Mouse (Mus musculus): ENCODE measurements around the gene Mast1. TPM values are rescaled to one million over a fixed set of nuclear protein-coding genes. Genes with fewer than 3 reads are reported as not detected.

The Mast1 gene
- polyA plus RNA-seq, 1 experiment from 2014 or later = 0.35 TPM

DNA sequence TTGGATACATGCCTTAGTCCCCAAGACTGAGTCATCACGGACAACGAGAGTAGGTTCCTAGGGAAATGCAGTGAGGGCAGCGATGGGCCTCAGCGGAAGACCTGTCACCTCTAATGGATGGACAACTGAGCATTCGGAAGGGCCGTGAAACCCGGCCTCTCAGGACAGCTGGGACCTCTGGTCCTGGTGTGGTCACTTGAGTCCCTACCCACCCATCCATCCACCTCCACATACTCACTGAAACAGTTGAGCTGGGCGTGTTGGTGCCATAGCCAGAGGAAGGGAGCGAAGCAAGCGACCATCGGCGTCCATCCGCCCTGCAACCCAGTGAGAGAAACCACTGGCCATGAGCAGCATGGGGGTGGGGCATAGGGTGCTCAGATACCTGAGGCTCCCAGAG is 6.6 kb downstream of the Mast1 start:
- H3K27me3 ChIP-seq = peaks cover 52% of the 10 kb centered on the region

DNA sequence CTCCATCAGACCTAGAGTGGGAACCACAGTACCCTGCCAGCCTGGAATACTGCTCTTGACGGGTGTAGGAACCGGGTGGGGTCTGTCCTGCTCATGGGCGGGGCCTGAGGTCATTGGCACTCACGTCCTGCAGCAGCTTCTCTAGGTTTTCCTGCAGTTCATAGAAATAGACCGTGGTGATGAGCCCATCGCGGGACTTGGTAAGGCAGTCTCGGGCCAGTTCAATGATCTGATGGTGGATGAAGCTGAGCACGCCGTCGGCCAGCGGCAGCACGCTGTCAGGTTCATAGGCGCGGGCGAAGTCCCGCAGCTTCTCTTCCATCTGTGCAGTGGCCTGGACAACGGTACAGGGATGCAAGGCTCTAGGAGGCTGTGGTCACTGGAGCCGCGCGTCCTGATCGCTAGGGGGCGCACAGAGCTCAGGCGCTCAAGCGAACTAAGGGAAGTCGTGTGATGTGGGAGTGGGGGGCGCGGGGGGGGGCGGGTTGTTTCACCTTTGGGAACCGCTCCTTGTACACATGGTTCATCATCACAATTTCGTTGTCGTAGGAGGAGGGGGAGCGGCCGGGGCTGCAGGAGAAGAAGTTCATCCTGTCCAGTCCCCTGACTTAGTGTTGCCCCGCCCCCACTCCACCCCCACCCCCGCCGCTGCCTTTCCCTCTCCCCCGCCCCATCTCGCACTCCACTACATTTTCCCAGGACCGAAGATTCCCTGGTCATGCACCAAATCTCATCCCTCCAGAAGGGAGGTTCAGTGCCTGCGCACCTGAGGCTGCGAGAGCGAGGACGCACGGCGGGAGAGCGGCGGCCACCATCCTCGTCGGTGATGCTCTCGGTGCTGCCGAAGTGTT is 8.5 kb downstream of the Mast1 start:
- H3K9me3 ChIP-seq = no peaks in the 10 kb centered on the region
- peaks cover 10% of the 10 kb centered on the region for H3K4me1 ChIP-seq
- 3% methylated on average over 48 of the region's 52 CpGs for WGBS
- no peak overlapping the region for H3K9ac ChIP-seq
- peak overlapping the region; percentile 36 for H3K4me3 ChIP-seq
- H3K27me3 ChIP-seq = peaks cover 43% of the 10 kb centered on the region
- H3K36me3 ChIP-seq = no peaks in the 10 kb centered on the region
- peak overlapping the region; percentile 63 for H3K4me2 ChIP-seq
- ATAC-seq (ENCODE audit: insufficient number of reproducible peaks, low FRiP score, low TSS enrichment, low read depth) = no peak
- H3K27ac ChIP-seq = no peak overlapping the region

More for the DNA sequence above, 6.6 kb downstream of the Mast1 start:
- Histone ChIP-seq H3K4me2 (no peak overlapping the region), H3K4me3 (no peak overlapping the region), H3K27ac (no peak overlapping the region), H3K36me3 (no peaks in the 10 kb centered on the region), H3K9ac (no peak overlapping the region), H3K9me3 (no peaks in the 10 kb centered on the region), H3K4me1 (peaks cover 13% of the 10 kb centered on the region)
- WGBS = 88% methylated on average over 13 of the region's 13 CpGs
- no peak for ATAC-seq (ENCODE audit: insufficient number of reproducible peaks, low FRiP score, low TSS enrichment, low read depth)

DNA sequence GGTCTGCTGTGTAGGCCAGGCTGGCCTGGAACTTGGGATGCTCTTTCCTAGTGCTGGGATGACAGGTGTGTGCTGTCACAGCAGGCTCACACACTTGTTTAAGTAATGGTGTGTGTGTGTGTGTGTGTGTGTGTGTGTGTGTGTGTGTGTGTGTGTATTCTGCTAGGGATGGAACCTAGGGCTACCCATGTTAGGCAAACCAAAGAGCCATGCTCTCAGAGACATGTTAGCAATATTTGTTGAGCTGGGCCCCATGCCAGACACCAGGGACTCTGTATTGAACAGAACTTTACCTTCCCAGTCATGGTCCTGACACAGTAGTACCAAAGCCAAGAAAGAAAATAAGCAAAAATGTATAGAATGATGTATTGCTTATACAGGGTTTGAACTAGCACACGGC is 9.6 kb downstream of the Mast1 start:
- Histone ChIP-seq H3K27ac (no peak overlapping the region), H3K9ac (no peak overlapping the region), H3K4me3 (no peak overlapping the region), H3K4me2 (no peak overlapping the region), H3K4me1 (peaks cover 10% of the 10 kb centered on the region), H3K36me3 (no peaks in the 10 kb centered on the region), H3K9me3 (no peaks in the 10 kb centered on the region), H3K27me3 (peaks cover 43% of the 10 kb centered on the region)
- WGBS = 85% methylated on average over 1 of the region's 1 CpGs
- ATAC-seq (ENCODE audit: insufficient number of reproducible peaks, low FRiP score, low TSS enrichment, low read depth) = no peak

DNA sequence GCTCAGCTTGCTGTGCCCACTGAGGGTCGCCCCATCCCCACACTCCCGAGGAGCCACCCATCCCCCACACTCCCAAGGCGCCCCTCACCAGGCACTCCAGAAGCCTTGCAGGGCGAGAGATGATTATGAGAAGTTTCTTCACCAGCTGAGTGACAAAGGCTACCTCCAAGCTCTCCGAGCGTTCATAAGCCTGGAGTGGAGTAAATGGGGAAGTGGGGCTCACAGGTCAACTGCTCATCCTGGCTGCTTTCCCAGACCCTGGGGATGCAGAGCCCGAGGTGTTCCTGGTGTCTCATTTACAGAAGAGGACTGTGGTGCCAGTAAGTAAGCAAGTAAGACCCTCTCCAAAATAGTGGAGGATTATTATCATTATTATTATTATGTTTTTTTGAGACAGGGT is 11.6 kb downstream of the Mast1 start:
- Histone ChIP-seq H3K9ac (no peak overlapping the region), H3K27ac (no peak overlapping the region), H3K9me3 (no peaks in the 10 kb centered on the region), H3K27me3 (peaks cover 33% of the 10 kb centered on the region), H3K36me3 (no peaks in the 10 kb centered on the region), H3K4me1 (peaks cover 10% of the 10 kb centered on the region), H3K4me3 (no peak overlapping the region), H3K4me2 (no peak overlapping the region)
- 69% methylated on average over 7 of the region's 7 CpGs for whole genome bisulfite sequencing
- no peak for ATAC-seq (ENCODE audit: insufficient number of reproducible peaks, low FRiP score, low TSS enrichment, low read depth)

DNA sequence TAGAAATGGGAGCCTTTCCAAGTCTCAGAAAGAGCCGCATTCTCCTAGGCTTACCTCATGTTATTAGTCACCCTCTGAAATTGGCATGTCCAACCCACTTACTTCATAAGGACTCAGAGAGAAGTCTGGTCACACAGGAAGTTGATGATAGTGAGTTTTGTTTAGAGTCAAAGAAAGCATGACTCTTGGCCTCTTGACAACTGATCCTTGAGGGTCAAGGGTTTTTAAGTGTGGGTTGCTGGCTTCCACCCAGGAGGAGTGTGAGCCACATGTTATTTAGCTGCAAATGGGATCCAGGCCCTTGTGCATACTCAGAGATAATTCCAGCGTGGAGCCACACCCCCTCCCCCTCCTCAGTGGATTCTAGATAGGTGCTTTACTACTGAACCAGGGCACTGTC is 15.6 kb downstream of the Mast1 start:
- no peak for ATAC-seq (ENCODE audit: insufficient number of reproducible peaks, low FRiP score, low TSS enrichment, low read depth)
- Histone ChIP-seq H3K4me1 (0 out of 2 replicates have a peak, but pooled peaks cover 3% of the 10 kb centered on the region), H3K9me3 (no peaks in the 10 kb centered on the region), H3K27ac (no peak overlapping the region), H3K27me3 (peaks cover 31% of the 10 kb centered on the region), H3K4me3 (no peak overlapping the region), H3K9ac (no peak overlapping the region), H3K4me2 (no peak overlapping the region), H3K36me3 (no peaks in the 10 kb centered on the region)
- 64% methylated on average over 2 of the region's 2 CpGs for WGBS

DNA sequence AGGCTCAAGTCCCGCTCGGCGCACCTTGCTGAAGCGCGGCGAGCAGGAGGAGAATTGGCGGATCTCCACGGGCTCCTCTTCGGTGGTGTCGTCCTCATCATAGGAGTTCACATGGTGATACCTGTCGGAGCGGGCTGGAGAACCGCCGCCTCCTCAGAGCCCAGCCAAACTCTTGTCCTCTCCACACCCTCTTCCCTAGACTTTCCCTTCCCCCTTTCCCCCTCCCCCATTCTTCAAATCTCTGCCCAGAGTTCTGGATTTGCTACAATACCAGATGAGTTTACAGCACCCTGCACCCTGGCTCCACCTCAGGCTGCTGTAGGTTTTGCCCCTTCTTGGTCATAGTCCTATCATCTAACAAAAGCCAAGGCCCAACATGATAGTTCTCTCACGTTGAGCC is 18.5 kb downstream of the Mast1 start:
- H3K27me3 ChIP-seq = peaks cover 36% of the 10 kb centered on the region
- H3K36me3 ChIP-seq = no peaks in the 10 kb centered on the region
- WGBS = 87% methylated on average over 15 of the region's 15 CpGs
- H3K9me3 ChIP-seq = no peaks in the 10 kb centered on the region
- no peak overlapping the region for H3K27ac ChIP-seq
- H3K4me3 ChIP-seq = no peak overlapping the region
- H3K4me1 ChIP-seq = 0 out of 2 replicates have a peak, but pooled peaks cover 3% of the 10 kb centered on the region
- H3K9ac ChIP-seq = no peak overlapping the region
- ATAC-seq (ENCODE audit: insufficient number of reproducible peaks, low FRiP score, low TSS enrichment, low read depth) = no peak
- no peak overlapping the region for H3K4me2 ChIP-seq

DNA sequence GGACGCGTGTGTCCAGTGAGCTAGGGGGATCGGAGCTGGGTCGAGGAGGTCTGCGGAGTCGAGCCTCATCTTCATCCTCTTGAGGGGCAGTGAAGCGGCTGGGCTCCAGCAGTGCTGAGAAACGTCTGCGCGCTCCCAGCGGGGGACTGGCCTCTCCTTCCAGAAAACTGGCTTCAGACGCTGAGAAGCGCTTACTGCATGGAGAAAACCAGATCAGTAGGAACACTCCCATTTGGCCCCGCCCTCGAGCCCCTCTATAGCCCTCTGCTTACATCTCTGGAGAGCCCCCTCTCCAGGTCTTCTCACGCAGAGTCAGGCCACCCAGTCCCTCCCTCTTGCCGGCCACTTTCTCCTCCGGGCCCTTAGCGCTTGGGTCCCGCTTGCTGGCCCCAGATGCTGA is 19.4 kb downstream of the Mast1 start:
- Histone ChIP-seq H3K27me3 (peaks cover 43% of the 10 kb centered on the region), H3K9me3 (no peaks in the 10 kb centered on the region), H3K4me3 (no peak overlapping the region), H3K36me3 (no peaks in the 10 kb centered on the region), H3K4me2 (no peak overlapping the region), H3K4me1 (peaks cover 11% of the 10 kb centered on the region), H3K27ac (no peak overlapping the region), H3K9ac (no peak overlapping the region)
- 38% methylated on average over 20 of the region's 20 CpGs for WGBS
- ATAC-seq (ENCODE audit: insufficient number of reproducible peaks, low FRiP score, low TSS enrichment, low read depth) = no peak

DNA sequence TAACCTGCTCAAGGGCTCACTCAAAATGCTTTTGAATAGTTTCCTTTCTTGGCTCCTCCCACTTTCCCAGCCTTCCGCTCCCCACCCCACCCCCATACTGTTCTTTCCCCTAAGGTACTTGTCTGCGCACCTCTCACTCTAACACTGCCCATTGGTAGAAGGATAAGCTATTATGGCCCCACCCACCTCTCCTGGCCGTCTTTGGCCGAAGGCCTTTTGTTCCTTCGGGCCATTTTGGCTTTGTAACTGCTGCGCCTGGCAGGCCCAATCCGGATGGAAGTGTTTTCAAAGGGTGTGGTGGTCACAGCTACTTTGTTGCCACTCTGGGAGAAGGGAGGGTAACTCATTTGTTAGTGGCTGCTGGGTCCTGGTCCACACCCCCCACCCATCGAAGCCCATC is 21.9 kb downstream of the Mast1 start:
- no peak overlapping the region for H3K27ac ChIP-seq
- peaks cover 18% of the 10 kb centered on the region for H3K4me1 ChIP-seq
- no peak overlapping the region for H3K9ac ChIP-seq
- 0 out of 2 replicates have a peak, but pooled peaks cover 3% of the 10 kb centered on the region for H3K36me3 ChIP-seq
- no peaks in the 10 kb centered on the region for H3K9me3 ChIP-seq
- H3K4me2 ChIP-seq = no peak overlapping the region
- H3K27me3 ChIP-seq = peaks cover 65% of the 10 kb centered on the region
- WGBS = 78% methylated on average over 8 of the region's 8 CpGs
- ATAC-seq (ENCODE audit: insufficient number of reproducible peaks, low FRiP score, low TSS enrichment, low read depth) = no peak
- no peak overlapping the region for H3K4me3 ChIP-seq

DNA sequence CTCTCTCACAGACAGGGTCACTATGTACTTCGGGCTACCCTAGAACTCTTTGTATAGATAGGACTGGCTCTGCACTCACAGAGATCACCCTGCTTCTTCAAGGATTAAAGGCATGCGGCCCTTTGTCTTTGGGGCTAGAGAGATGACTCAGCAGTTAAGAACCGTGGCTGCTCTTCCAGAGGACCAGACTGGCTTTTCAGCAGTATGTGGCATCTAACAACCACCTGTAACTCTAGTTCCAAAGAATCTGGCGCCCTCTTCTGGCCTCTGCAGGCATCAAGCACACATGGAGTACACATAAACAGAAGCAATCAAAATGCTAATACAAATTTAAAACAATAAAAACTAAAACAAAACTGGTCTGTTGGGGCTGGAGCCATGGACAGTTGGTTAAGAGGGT is 23.2 kb downstream of the Mast1 start:
- no peak overlapping the region; the same call in 1 of the 2 replicates for H3K4me3 ChIP-seq
- no peaks in the 10 kb centered on the region for H3K9me3 ChIP-seq
- no peak for ATAC-seq (ENCODE audit: insufficient number of reproducible peaks, low FRiP score, low TSS enrichment, low read depth)
- H3K4me1 ChIP-seq = peaks cover 31% of the 10 kb centered on the region
- H3K4me2 ChIP-seq = peak overlapping the region; percentile 83; the same call in 1 of the 2 replicates
- H3K27ac ChIP-seq = no peak overlapping the region
- no peak overlapping the region for H3K9ac ChIP-seq
- WGBS = 30% methylated on average over 4 of the region's 4 CpGs
- 0 out of 2 replicates have a peak, but pooled peaks cover 3% of the 10 kb centered on the region for H3K36me3 ChIP-seq
- peaks cover 70% of the 10 kb centered on the region for H3K27me3 ChIP-seq

DNA sequence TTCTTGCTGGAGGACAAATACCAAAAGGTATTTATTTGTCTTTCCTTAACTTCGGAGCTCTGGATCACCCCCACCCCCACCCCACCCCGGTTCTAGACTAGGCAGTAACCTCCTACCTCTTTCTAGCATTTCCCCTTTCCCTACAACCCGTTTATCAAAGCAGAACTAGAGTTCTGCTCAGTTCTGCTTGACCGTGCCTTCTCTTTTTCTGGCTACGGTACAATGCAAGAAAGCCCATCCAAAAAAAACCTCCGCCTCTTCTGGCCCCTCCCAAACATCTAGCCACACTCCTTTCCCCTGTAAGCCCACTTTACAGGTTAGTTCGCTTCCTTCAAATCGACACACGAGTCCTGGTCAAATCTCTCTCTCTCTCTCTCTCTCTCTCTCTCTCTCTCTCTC is 23.7 kb downstream of the Mast1 start:
- Histone ChIP-seq H3K4me3 (peak overlapping the region; percentile 41), H3K9ac (no peak overlapping the region), H3K9me3 (no peaks in the 10 kb centered on the region), H3K27me3 (peaks cover 67% of the 10 kb centered on the region), H3K4me1 (peaks cover 33% of the 10 kb centered on the region), H3K27ac (no peak overlapping the region), H3K4me2 (peak overlapping the region; percentile 83), H3K36me3 (0 out of 2 replicates have a peak, but pooled peaks cover 3% of the 10 kb centered on the region)
- ATAC-seq (ENCODE audit: insufficient number of reproducible peaks, low FRiP score, low TSS enrichment, low read depth) = no peak
- 8% methylated on average over 9 of the region's 9 CpGs for WGBS

DNA sequence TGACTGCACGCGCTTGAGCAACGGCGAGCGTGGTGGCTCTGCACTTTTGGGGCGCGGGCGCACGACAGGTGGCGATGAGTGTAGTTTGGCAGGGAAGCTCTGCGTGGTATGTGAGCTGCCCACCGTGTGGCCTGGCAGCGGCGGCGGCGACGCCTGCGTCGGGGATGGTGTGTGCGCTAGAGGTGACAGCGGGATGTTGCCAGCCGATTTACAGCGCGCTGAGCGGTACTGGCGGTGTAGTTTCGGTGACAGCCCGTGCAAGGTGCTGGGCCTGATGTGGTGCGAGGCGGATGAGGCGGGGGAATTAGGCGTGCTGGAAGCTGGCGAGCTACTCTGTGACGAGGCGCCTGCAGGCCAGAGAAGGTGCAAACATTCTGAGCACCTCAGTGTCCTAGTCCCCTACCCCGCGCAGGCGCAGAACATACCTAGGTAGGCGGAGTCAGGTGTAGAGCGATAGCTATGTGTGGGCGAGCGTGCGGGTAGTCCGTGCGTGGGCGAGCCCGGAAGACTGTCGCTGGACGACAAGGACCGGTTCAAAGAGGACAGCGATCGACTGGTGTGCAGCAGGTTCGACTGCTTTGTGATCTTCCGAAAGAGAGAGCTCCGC is 24.2 kb downstream of the Mast1 start:
- H3K9me3 ChIP-seq = no peaks in the 10 kb centered on the region
- H3K27me3 ChIP-seq = peaks cover 62% of the 10 kb centered on the region
- WGBS = 1% methylated on average over 55 of the region's 55 CpGs
- H3K4me1 ChIP-seq = peaks cover 33% of the 10 kb centered on the region
- peak overlapping the region; percentile 83 for H3K4me2 ChIP-seq
- peak overlapping the region; percentile 41 for H3K4me3 ChIP-seq
- no peak for ATAC-seq (ENCODE audit: insufficient number of reproducible peaks, low FRiP score, low TSS enrichment, low read depth)
- 0 out of 2 replicates have a peak, but pooled peaks cover 3% of the 10 kb centered on the region for H3K36me3 ChIP-seq
- 0 out of 2 replicates have a peak overlapping the region, but pooled peaks have one; percentile 21 for H3K9ac ChIP-seq
- H3K27ac ChIP-seq = no peak overlapping the region

DNA sequence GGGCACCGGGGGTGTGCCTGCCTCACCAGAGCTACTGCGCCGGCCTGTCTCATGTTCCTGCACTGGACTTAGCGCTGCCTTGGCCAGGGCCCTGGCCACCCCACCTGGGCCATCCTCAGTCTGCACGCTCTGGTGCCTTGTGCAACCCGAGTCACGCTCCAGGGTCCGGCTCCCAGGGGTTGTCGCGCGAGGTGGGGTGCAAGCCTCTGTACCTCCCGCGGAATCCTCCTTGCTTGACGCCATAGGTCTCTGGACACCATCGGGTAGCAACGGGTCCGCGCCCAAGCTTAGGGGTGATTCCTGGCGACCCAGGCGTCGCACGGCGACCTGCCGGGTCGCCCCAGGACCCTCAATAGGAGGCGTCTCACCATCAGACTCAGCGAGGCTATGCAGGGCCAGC is 24.8 kb downstream of the Mast1 start:
- H3K4me2 ChIP-seq = peak overlapping the region; percentile 83
- peaks cover 56% of the 10 kb centered on the region for H3K27me3 ChIP-seq
- ATAC-seq (ENCODE audit: insufficient number of reproducible peaks, low FRiP score, low TSS enrichment, low read depth) = no peak
- WGBS = 21% methylated on average over 27 of the region's 27 CpGs
- H3K4me3 ChIP-seq = peak overlapping the region; percentile 41
- no peak overlapping the region for H3K9ac ChIP-seq
- peaks cover 31% of the 10 kb centered on the region for H3K4me1 ChIP-seq
- H3K36me3 ChIP-seq = 0 out of 2 replicates have a peak, but pooled peaks cover 3% of the 10 kb centered on the region
- H3K9me3 ChIP-seq = no peaks in the 10 kb centered on the region
- H3K27ac ChIP-seq = no peak overlapping the region
